Comparison of ENCODE assay signal across 7 mouse cellular contexts in the genomic region with DNA sequence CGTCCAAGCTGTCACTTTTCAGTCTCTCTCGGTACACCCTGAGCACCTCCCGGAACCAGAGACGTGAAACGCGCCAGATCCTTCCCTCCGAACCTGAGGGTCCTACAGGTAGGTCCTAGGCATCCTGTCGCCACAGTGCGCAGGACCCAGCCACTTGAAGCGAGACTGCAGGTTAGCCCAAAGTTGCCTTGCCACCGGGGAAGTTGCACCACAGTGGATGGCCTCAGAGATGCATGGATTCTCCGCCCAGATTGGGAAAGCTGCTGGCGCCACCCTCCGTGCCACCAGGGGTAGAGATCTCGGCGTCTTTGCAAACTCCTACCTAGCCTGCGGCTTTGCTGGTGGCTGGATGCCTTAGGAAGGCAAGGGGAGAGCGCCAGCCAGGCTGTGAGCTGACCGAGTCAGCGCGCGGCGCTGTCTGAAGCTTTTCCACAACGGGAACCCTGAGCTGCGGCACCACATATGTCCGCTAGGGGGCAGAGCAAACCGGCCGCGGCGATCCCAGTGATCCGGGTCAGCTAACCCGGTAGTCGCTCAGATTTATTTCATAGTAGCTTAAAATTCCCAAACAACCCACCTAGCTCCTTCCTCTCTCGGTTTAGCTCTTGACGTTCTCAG. TPM values are rescaled to one million over a fixed set of nuclear protein-coding genes. Genes with fewer than 3 reads are reported as not detected.
DNase-seq lines count a peak whose midpoint lies in the region; ATAC-seq and TF ChIP-seq lines count a peak whose summit lies in the region.

No protein-coding gene starts in this region.

- H3K4me2 ChIP-seq in embryonic facial prominence, embryonic 14.5 days (ENCODE audit: low read depth, low read length): peak overlapping the region; percentile 72
- H3K4me2 ChIP-seq in limb, embryonic 12.5 days: peak overlapping the region; percentile 69
- peak overlapping the region; percentile 70 for H3K4me2 ChIP-seq in midbrain, embryonic 14.5 days (ENCODE audit: low read length)

- H3K27me3 ChIP-seq in embryonic facial prominence, embryonic 14.5 days (replicated peaks; ENCODE audit: control insufficient read depth, insufficient read depth, low read length): peaks cover 43% of the 10 kb centered on the region
- peaks cover 69% of the 10 kb centered on the region for H3K27me3 ChIP-seq in limb, embryonic 12.5 days
- H3K27me3 ChIP-seq in midbrain, embryonic 14.5 days (ENCODE audit: control insufficient read depth, insufficient read depth, low read length): peaks cover 33% of the 10 kb centered on the region
- H3K27me3 ChIP-seq in spleen, adult 2 months (ENCODE audit: control insufficient read depth, insufficient read depth, low read length): peaks cover 6% of the 10 kb centered on the region; the same call in 1 of the 2 replicates

- no peaks in the 10 kb centered on the region for H3K36me3 ChIP-seq in embryonic facial prominence, embryonic 14.5 days (ENCODE audit: control insufficient read depth, insufficient read depth, low read length)
- H3K36me3 ChIP-seq in limb, embryonic 12.5 days: no peaks in the 10 kb centered on the region
- H3K36me3 ChIP-seq in midbrain, embryonic 14.5 days (ENCODE audit: control insufficient read depth, insufficient read depth, low read length): no peaks in the 10 kb centered on the region
- no peaks in the 10 kb centered on the region for H3K36me3 ChIP-seq in spleen, adult 2 months (ENCODE audit: control insufficient read depth, insufficient read depth, low read length)

- peak; percentile 75 to 79 for DNase-seq in adrenal gland, postnatal 4 days (ENCODE audit: low spot score in 2 of 2)
- peak; percentile 79 for DNase-seq in embryonic facial prominence, embryonic 14.5 days (ENCODE audit: low spot score)
- peak; percentile 49 to 72 for DNase-seq in heart, adult 9 months (ENCODE audit: low spot score in 2 of 2)
- DNase-seq in kidney, adult 8-10 months: peak; percentile 55 to 86
- peak; percentile 91 for DNase-seq in midbrain, embryonic 14.5 days
- DNase-seq in spleen, adult 2 months (ENCODE audit: low read depth in 1 of 2, low spot score in 2 of 2): peak in 1 of 2 experiments; percentile 46

- H3K9ac ChIP-seq in embryonic facial prominence, embryonic 14.5 days (ENCODE audit: low read depth, low read length): peak overlapping the region; percentile 51
- H3K9ac ChIP-seq in limb, embryonic 12.5 days (replicated peaks): peak overlapping the region; percentile 51
- peak overlapping the region; percentile 37 for H3K9ac ChIP-seq in midbrain, embryonic 14.5 days (replicated peaks; ENCODE audit: low read length)

- under 1% methylated on average over 33 of the region's 35 CpGs for WGBS in embryonic facial prominence, embryonic 14.5 days
- whole genome bisulfite sequencing in limb, embryonic 12.5 days: 1% methylated on average over 35 of the region's 35 CpGs
- WGBS in midbrain, embryonic 14.5 days: 2% methylated on average over 35 of the region's 35 CpGs
- whole genome bisulfite sequencing in spleen, adult 2 months: 1% methylated on average over 35 of the region's 35 CpGs

- peak; percentile 54 for ATAC-seq in embryonic facial prominence, embryonic 14.5 days (ENCODE audit: low read depth)
- ATAC-seq in limb, embryonic 12.5 days (ENCODE audit: insufficient number of reproducible peaks, insufficient read depth, low FRiP score, low TSS enrichment, low read depth): peak; percentile 46
- peak; percentile 62 for ATAC-seq in midbrain, embryonic 14.5 days (ENCODE audit: low FRiP score, low TSS enrichment)

- no peaks in the 10 kb centered on the region for H3K9me3 ChIP-seq in embryonic facial prominence, embryonic 14.5 days (ENCODE audit: control insufficient read depth, low read length)
- H3K9me3 ChIP-seq in limb, embryonic 12.5 days: no peaks in the 10 kb centered on the region
- no peaks in the 10 kb centered on the region for H3K9me3 ChIP-seq in midbrain, embryonic 14.5 days (ENCODE audit: control insufficient read depth, low read length)

- TF ChIP-seq POLR2A in spleen, adult 2 months (IDR thresholded peaks at IDR 0.05; ENCODE audit: low read depth, low read length): no peak

- H3K4me3 ChIP-seq in embryonic facial prominence, embryonic 14.5 days (ENCODE audit: low read depth, low read length): peak overlapping the region; percentile 38
- H3K4me3 ChIP-seq in limb, embryonic 12.5 days (replicated peaks): peak overlapping the region; percentile 39
- H3K4me3 ChIP-seq in midbrain, embryonic 14.5 days (replicated peaks; ENCODE audit: low read depth, low read length): peak overlapping the region; percentile 36
- H3K4me3 ChIP-seq in spleen, adult 2 months (ENCODE audit: extremely low read depth, insufficient read depth, insufficient read length): no peak overlapping the region; the same call in 1 of the 2 replicates

- no peak overlapping the region for H3K27ac ChIP-seq in embryonic facial prominence, embryonic 14.5 days (replicated peaks; ENCODE audit: low read depth, low read length)
- H3K27ac ChIP-seq in limb, embryonic 12.5 days: no peak overlapping the region
- no peak overlapping the region for H3K27ac ChIP-seq in midbrain, embryonic 14.5 days (replicated peaks; ENCODE audit: low read depth, low read length)
- H3K27ac ChIP-seq in spleen, adult 2 months (ENCODE audit: insufficient read depth, low read length): no peak overlapping the region

- peaks cover 15% of the 10 kb centered on the region; the same call in 1 of the 2 replicates for H3K4me1 ChIP-seq in embryonic facial prominence, embryonic 14.5 days (ENCODE audit: control insufficient read depth, insufficient read depth, low read length)
- peaks cover 35% of the 10 kb centered on the region for H3K4me1 ChIP-seq in limb, embryonic 12.5 days (replicated peaks)
- peaks cover 11% of the 10 kb centered on the region; the same call in 1 of the 2 replicates for H3K4me1 ChIP-seq in midbrain, embryonic 14.5 days (ENCODE audit: control insufficient read depth, insufficient read depth, low read length)
- no peaks in the 10 kb centered on the region; the same call in 1 of the 2 replicates for H3K4me1 ChIP-seq in spleen, adult 2 months (ENCODE audit: control insufficient read depth, insufficient read depth, insufficient read length)

- TF ChIP-seq CTCF in spleen, adult 2 months (IDR thresholded peaks at IDR 0.05; ENCODE audit: extremely low read depth, insufficient read depth, insufficient read length, insufficient replicate concordance): peak; percentile 75; the same call in 1 of the 2 replicates

RNA-seq across cellular contexts. Expression of a gene that starts 1.0 kb away (rescaled TPM):
- 10 to 100 TPM; 53.4 to 66.5 TPM for total RNA-seq in adrenal gland, postnatal 4 days (2021)
- polyA plus RNA-seq in embryonic facial prominence, embryonic 14.5 days (2014; fragmentation: Nextera tagmentation; extraction: Ambion mirVana): 0.84 and 0.99 TPM in 2 replicates
- polyA plus RNA-seq in limb, embryonic 12.5 days (2016; fragmentation: Nextera tagmentation; extraction: Ambion mirVana): 0.21 and 0.40 TPM in 2 replicates
- polyA plus RNA-seq in midbrain, embryonic 14.5 days (2014; fragmentation: Nextera tagmentation; extraction: Ambion mirVana): 0.64 and 1.1 TPM in 2 replicates
- polyA plus RNA-seq in spleen, adult 2 months (2012; rRNA removed): 0.14 TPM in 2 replicates

RNA-seq across cellular contexts. Expression of a gene that starts 31.4 kb away (rescaled TPM):
- 1 to 10 TPM; 2.8 to 7.4 TPM for total RNA-seq in adrenal gland, postnatal 4 days (2021)
- 42.9 and 64.7 TPM in 2 replicates for polyA plus RNA-seq in embryonic facial prominence, embryonic 14.5 days (2014; fragmentation: Nextera tagmentation; extraction: Ambion mirVana)
- polyA plus RNA-seq in limb, embryonic 12.5 days (2016; fragmentation: Nextera tagmentation; extraction: Ambion mirVana): 1.9 and 3.6 TPM in 2 replicates
- not detected in 2 replicates for polyA plus RNA-seq in midbrain, embryonic 14.5 days (2014; fragmentation: Nextera tagmentation; extraction: Ambion mirVana)
- polyA plus RNA-seq in spleen, adult 2 months (2012; rRNA removed): 0.09 and 0.18 TPM in 2 replicates
